Mouse (Mus musculus) lung, postnatal 0 days (tissue): ENCODE results near the gene Cd40. TPM values are rescaled to one million over a fixed set of nuclear protein-coding genes. Genes with fewer than 3 reads are reported as not detected.

Source experiments
- ATAC-seq: fragments of 200-750 bp; cut with Nextera tagmentation; 2 replicates; pipeline ENCODE4 v1.8.0; 2017; ENCODE audit warnings: moderate library complexity
- DNase-seq: peaks from one replicate; pipeline ENCODE4 v3.0.0-alpha.2; 2016; ENCODE audit warnings: low spot score
- H3K27ac ChIP-seq: fragments of 300-500 bp; sonication (generic); 2 replicates; pipeline ENCODE4 v1.5.1; 2014; ENCODE audit warnings: antibody characterized with exemption, mild to moderate bottlenecking, low read length, mixed read lengths
- H3K27me3 ChIP-seq: fragments of 300-500 bp; sonication (generic); replicated peaks from 2 replicates; pipeline ENCODE4 v1.6.1; 2014; ENCODE audit warnings: low read length, mixed read lengths; ENCODE audit not compliant: insufficient read depth
- H3K36me3 ChIP-seq: fragments of 300-500 bp; sonication (generic); 2 replicates; pipeline ENCODE4 v1.6.1; 2014; ENCODE audit warnings: low read length, mixed read lengths; ENCODE audit not compliant: insufficient read depth
- H3K4me1 ChIP-seq: fragments of 300-500 bp; sonication (generic); 2 replicates; pipeline ENCODE4 v1.6.1; 2014; ENCODE audit warnings: antibody characterized with exemption, low read depth, low read length, mixed read lengths; ENCODE audit not compliant: insufficient read depth
- H3K4me2 ChIP-seq: fragments of 300-500 bp; sonication (generic); replicated peaks from 2 replicates; pipeline ENCODE4 v1.6.1; 2014; ENCODE audit warnings: low read depth, mild to moderate bottlenecking, low read length, moderate library complexity, mixed read lengths
- H3K4me3 ChIP-seq: fragments of 300-500 bp; sonication (generic); 2 replicates; pipeline ENCODE4 v1.5.1; 2014; ENCODE audit warnings: low read depth, low read length
- H3K9ac ChIP-seq: fragments of 300-500 bp; sonication (generic); replicated peaks from 2 replicates; pipeline ENCODE4 v1.6.1; 2014; ENCODE audit warnings: low read depth, mild to moderate bottlenecking
- H3K9me3 ChIP-seq: fragments of 300-500 bp; sonication (generic); 2 replicates; pipeline ENCODE4 v1.6.1; 2016; ENCODE audit warnings: low read length, mixed read lengths
- CTCF ChIP-seq: IDR thresholded peaks from 2 replicates; pipeline ENCODE4 v1.5.1; 2016; ENCODE audit warnings: antibody characterized with exemption, mild to moderate bottlenecking
- EP300 ChIP-seq: IDR thresholded peaks from 2 replicates; pipeline ENCODE4 v1.6.1; 2016; ENCODE audit warnings: antibody characterized with exemption, mild to moderate bottlenecking, control low read depth
- WGBS: fragments of 180-500 bp; shearing (Covaris S2); extraction: QIAGEN DNeasy Blood & Tissue Kit; methylation state at CpG from one replicate; pipeline ENCODE4 v1.1.7; 2014; 5-methylcytosine and 5-hydroxymethylcytosine counted together
- polyA plus RNA-seq: library from polyadenylated mRNA; unstranded; fragments of >200 nt; fragmentation: Nextera tagmentation; extraction: Ambion mirVana; gene quantifications from 2 replicates; pipeline ENCODE4 v1.2.1, GENCODE M21; 2015

The Cd40 gene
- polyA plus RNA-seq, 1 experiment from 2014 or later = 57.9 TPM

DNA sequence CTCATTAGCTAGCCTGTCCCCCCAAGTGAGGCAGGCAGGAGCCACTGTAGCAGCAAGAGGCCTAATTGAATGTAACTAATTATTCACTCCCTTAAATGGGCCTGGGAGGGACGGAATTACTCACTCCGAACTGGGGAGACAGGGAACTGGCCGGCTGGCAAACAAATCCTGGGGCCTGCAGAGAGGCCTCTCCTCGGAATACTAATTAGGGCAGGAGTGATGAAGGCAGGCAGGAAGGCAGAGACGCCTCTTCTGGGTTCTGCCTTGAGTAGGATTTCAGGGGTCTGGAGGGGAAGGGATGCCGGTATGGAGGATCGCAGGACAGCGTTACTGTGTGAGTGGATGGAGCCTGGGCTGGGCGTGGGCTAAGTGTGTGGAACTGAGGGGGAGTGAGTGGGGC lies 21.6 kb downstream of the Cd40 start:
- DNase-seq = no peak
- Histone ChIP-seq H3K9me3 (no peaks in the 10 kb centered on the region), H3K9ac (no peak overlapping the region), H3K4me2 (no peak overlapping the region), H3K4me1 (no peaks in the 10 kb centered on the region), H3K36me3 (no peaks in the 10 kb centered on the region), H3K27me3 (peaks cover 20% of the 10 kb centered on the region), H3K27ac (no peak overlapping the region), H3K4me3 (no peak overlapping the region)
- ATAC-seq = no peak
- TF ChIP-seq EP300 (no peak), CTCF (no peak)
- WGBS = 14% methylated on average over 9 of the region's 9 CpGs

DNA sequence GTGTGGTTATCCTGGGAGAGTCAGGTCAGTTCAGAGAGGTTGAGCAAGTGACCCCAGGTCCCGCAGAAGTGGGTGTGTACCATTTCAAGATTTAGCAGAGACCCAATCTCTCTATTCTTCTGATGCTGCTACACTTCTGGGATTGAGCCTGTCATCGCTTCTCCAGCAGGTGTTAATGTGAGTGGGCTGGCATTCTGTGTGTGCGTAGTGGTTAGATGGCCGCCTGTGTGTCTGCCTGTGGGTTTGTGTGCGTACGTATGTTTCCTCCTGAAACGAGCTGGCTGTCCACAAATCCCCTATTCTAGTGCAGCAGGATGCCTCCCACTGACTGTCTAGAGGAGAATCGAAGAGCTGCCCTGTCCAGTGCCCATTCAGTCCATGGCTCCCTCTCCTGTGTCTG lies 22.6 kb downstream of the Cd40 start:
- H3K27me3 ChIP-seq = peaks cover 20% of the 10 kb centered on the region
- no peak overlapping the region for H3K4me2 ChIP-seq
- WGBS = 57% methylated on average over 8 of the region's 8 CpGs
- DNase-seq = no peak
- no peak overlapping the region for H3K9ac ChIP-seq
- ATAC-seq = no peak
- no peaks in the 10 kb centered on the region for H3K4me1 ChIP-seq
- no peak overlapping the region for H3K4me3 ChIP-seq
- H3K36me3 ChIP-seq = no peaks in the 10 kb centered on the region
- H3K27ac ChIP-seq = no peak overlapping the region
- TF ChIP-seq CTCF (no peak), EP300 (no peak)
- H3K9me3 ChIP-seq = no peaks in the 10 kb centered on the region

- Histone ChIP-seq H3K27me3 (peaks cover 20% of the 10 kb centered on the region), H3K9me3 (no peaks in the 10 kb centered on the region), H3K4me3 (no peak overlapping the region), H3K27ac (no peak overlapping the region), H3K4me1 (no peaks in the 10 kb centered on the region), H3K36me3 (no peaks in the 10 kb centered on the region), H3K4me2 (no peak overlapping the region), H3K9ac (no peak overlapping the region)
- WGBS = 16% methylated on average over 10 of the region's 10 CpGs
- DNase-seq (no peak), ATAC-seq (no peak)
- peak; percentile 56 for TF ChIP-seq CTCF
- TF ChIP-seq EP300 = no peak
Observed at GRCm38 (mm10) chr2:165078605-165079004, 23.2 kb downstream of the Cd40 start.

GRCm38 (mm10) chr2:165080657-165081056 lies 25.2 kb downstream of the Cd40 start:
- no peaks in the 10 kb centered on the region for H3K4me1 ChIP-seq
- H3K4me2 ChIP-seq = no peak overlapping the region
- no peak overlapping the region for H3K27ac ChIP-seq
- TF ChIP-seq EP300 (no peak), CTCF (no peak)
- no peaks in the 10 kb centered on the region for H3K36me3 ChIP-seq
- ATAC-seq (no peak), DNase-seq (no peak)
- H3K4me3 ChIP-seq = no peak overlapping the region
- H3K9me3 ChIP-seq = no peaks in the 10 kb centered on the region
- WGBS = 22% methylated on average over 9 of the region's 9 CpGs
- H3K27me3 ChIP-seq = peaks cover 20% of the 10 kb centered on the region
- H3K9ac ChIP-seq = no peak overlapping the region

DNA sequence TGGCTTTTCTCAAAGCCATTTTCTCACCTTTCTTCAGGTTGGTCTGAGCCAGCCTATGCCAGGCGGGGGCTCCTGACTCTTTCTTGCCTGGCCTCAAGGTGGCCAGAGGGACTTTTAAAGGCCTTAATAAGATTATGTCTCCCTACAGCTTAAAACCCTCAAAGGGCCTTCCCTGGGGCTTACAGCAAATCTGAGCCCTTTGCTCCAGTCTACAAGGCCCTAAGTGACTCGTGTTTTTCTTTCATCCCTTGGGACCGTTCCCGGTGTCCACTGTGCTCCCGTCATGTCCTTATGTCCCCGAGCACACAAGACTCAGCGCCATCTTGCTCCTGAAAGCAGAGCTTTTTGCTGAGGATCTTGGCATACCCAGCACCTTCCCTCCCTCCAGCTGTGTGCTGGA lies 25.8 kb downstream of the Cd40 start:
- H3K9ac ChIP-seq = no peak overlapping the region
- H3K27ac ChIP-seq = no peak overlapping the region
- TF ChIP-seq EP300 (no peak), CTCF (no peak)
- H3K4me3 ChIP-seq = no peak overlapping the region
- no peak for ATAC-seq
- no peak overlapping the region for H3K4me2 ChIP-seq
- H3K36me3 ChIP-seq = no peaks in the 10 kb centered on the region
- 16% methylated on average over 7 of the region's 7 CpGs for WGBS
- H3K9me3 ChIP-seq = no peaks in the 10 kb centered on the region
- H3K4me1 ChIP-seq = no peaks in the 10 kb centered on the region
- peaks cover 17% of the 10 kb centered on the region for H3K27me3 ChIP-seq
- no peak for DNase-seq

GRCm38 (mm10) chr2:165086634-165087033 lies 31.2 kb downstream of the Cd40 start:
- DNase-seq (no peak), ATAC-seq (no peak)
- H3K4me1 ChIP-seq = no peaks in the 10 kb centered on the region
- 59% methylated on average over 4 of the region's 4 CpGs for WGBS
- no peak overlapping the region for H3K27ac ChIP-seq
- no peak for TF ChIP-seq EP300
- H3K4me2 ChIP-seq = no peak overlapping the region
- H3K9ac ChIP-seq = no peak overlapping the region
- H3K27me3 ChIP-seq = no peaks in the 10 kb centered on the region
- H3K9me3 ChIP-seq = no peaks in the 10 kb centered on the region
- no peak overlapping the region for H3K4me3 ChIP-seq
- H3K36me3 ChIP-seq = no peaks in the 10 kb centered on the region

- H3K4me2 ChIP-seq = no peak overlapping the region
- no peaks in the 10 kb centered on the region for H3K27me3 ChIP-seq
- no peak overlapping the region for H3K9ac ChIP-seq
- 46% methylated on average over 14 of the region's 14 CpGs for WGBS
- DNase-seq = no peak
- H3K4me1 ChIP-seq = no peaks in the 10 kb centered on the region
- no peak for TF ChIP-seq EP300
- TF ChIP-seq CTCF = no peak
- no peaks in the 10 kb centered on the region for H3K9me3 ChIP-seq
- no peak overlapping the region for H3K4me3 ChIP-seq
- H3K36me3 ChIP-seq = no peaks in the 10 kb centered on the region
- no peak for ATAC-seq
- no peak overlapping the region for H3K27ac ChIP-seq
Observed at GRCm38 (mm10) chr2:165089470-165089869, 34.0 kb downstream of the Cd40 start.
